Mouse (Mus musculus): ENCODE results near the gene Myo18b.

- TF ChIP-seq POLR2AphosphoS2 (IDR thresholded peaks at IDR 0.05; ENCODE audit: low read depth, low read length) (no peak), SMC3 (IDR thresholded peaks at IDR 0.05; ENCODE audit: low read depth, low read length) (no peak), CTCF (conservative IDR thresholded peaks at IDR 0.05 in 1 of 2, IDR thresholded peaks at IDR 0.05 in 1 of 2; ENCODE audit: low read depth in 2 of 2, low read length in 2 of 2) (no peak), TCF12 (IDR thresholded peaks at IDR 0.05; ENCODE audit: low read depth, low read length) (no peak), TBP (conservative IDR thresholded peaks at IDR 0.05; ENCODE audit: low read depth, low read length) (no peak), MAFK (IDR thresholded peaks at IDR 0.05; ENCODE audit: insufficient replicate concordance, low read length) (no peak), NRF1 (IDR thresholded peaks at IDR 0.05; ENCODE audit: low read depth, low read length) (no peak), EP300 (IDR thresholded peaks at IDR 0.05; ENCODE audit: low read length) (no peak), SIN3A (IDR thresholded peaks at IDR 0.05; ENCODE audit: low read length) (no peak), NELFE (IDR thresholded peaks at IDR 0.05; ENCODE audit: low read depth, low read length) (no peak), CHD2 (IDR thresholded peaks at IDR 0.05; ENCODE audit: low read length) (no peak), POLR2A (IDR thresholded peaks at IDR 0.05; ENCODE audit: low read depth, low read length) (no peak), UBTF (IDR thresholded peaks at IDR 0.05; ENCODE audit: low read depth, low read length) (no peak), MEF2A (IDR thresholded peaks at IDR 0.05; ENCODE audit: borderline replicate concordance, low read depth, low read length) (no peak)
Observed at GRCm38 (mm10) chr5:112745176-112745575, 151.0 kb downstream of the Myo18b start.
